Mouse (Mus musculus) layer of hippocampus, postnatal 10 days (tissue): ENCODE data around the gene Chka. TPM values are rescaled to one million over a fixed set of nuclear protein-coding genes. Genes with fewer than 3 reads are reported as not detected.

Source experiments
- DNase-seq, 2 experiments: peaks; one replicate each; pipeline ENCODE4 v3.0.0; 2021; ENCODE audit warnings: low spot score in 2 of 2
- total RNA-seq, 2 experiments: library from RNA; stranded (reverse); gene quantifications; 2 replicates each; pipeline ENCODE4 v1.2.3; 2021

Chka gene
- total RNA-seq, 2 experiments from 2014 or later, result 98.1 to 104 TPM

GRCm38 (mm10) chr19:3912337-3913204 lies 61.0 kb downstream of the Chka start, which contains the start of gene Ndufs8:
TSS of gene Ndufs8 (minus strand) at chr19:3912774.
- peak; percentile 82 to 89 for DNase-seq

GRCm38 (mm10) chr19:3913692-3914091 lies 62.1 kb downstream of the Chka start:
- DNase-seq, result no peak

DNA sequence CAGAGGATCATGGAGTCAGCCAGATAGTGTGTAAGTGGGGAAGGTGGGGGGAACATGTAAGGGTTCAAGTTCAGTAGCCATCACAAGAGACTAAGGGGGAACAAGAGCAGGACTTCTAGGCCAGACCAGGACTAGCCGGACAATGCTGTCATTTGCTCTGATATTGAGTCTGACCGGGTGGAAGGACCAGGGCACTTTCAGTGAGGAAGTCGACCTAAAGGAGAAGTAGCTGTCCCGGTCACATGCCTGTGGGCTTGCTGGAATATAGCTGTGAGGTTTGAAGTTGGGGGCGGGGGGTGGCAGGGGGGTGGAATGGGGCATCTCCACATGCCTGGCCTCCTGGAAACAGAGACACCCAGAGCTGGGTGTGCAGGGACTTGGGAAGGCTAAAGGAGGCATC lies 63.0 kb downstream of the Chka start:
- DNase-seq, result no peak

DNA sequence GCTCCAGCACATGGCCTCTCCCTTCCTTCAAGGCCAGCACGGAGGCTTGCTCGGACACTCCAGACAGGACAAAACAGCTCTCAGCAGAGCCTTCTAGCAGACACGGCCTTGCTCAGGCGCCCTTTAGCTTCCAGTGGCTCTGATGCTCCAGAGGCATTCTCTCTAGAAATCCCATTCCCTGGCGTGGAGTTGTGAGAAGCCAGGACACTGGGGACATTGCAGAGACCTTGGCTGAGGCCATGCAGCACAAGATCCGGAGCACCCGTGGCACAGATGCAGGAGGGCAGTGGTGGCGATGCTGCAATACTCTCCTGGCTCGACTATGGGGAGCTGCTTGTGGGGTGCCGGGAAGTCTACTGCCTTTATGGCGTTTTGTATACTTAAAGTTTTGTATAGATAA lies 65.2 kb downstream of the Chka start:
- no peak for DNase-seq

DNA sequence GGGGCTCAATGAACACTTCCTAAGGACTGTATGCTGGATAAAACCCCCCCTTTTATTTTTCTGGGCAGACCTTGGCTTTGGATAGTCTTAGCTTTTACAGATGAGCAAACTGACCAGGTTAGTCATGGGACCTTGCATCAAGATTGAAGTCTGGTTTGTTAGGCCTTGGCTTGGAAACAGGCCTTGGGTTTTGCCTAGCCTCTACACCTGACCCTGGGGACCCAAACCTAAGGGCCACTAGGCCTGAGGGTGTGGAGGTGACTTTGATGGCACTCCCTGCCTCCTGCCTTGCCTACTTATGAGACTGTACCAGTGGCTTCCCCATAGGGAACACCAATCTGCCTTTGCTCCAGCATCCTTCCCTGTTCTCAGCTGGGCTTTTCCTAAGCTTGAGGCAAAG lies 68.4 kb downstream of the Chka start:
- no peak for DNase-seq

DNA sequence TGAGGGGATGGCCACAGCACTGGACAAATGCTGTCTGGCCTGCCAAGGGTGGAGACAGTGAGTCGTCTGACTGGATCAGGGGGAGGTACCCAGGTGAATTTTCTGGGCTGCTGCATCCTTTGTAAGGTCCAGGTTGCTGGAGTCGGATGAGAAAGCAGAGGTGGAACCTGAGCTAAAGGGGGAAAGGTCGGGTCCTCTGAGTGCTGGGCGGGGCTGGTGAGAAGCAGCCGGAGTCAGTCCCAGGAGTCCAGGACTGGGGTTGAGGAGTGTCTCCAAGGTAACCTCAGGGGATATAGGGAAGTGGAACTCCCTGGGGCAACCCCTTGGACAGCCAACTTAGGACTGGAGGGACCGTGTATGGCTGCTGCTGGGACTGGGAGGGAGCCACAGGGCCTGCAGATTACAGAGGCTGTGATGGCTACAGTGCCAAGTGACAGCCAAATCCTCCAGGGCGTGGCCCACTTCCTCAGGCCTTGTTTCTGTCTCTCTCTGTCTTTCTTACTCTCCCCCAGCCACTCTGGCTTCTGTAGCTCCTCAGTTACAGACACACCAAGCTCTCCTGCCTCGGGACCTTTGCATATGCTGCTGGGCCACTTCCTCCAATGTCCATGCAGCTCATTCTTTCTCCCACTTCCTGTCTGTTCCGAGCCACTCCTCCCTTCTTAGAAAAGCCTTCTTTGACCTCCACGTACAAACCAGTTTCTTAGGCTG lies 71.2 kb downstream of the Chka start:
- DNase-seq, result no peak

GRCm38 (mm10) chr19:3923586-3923985 lies 72.0 kb downstream of the Chka start:
- DNase-seq, result no peak

DNA sequence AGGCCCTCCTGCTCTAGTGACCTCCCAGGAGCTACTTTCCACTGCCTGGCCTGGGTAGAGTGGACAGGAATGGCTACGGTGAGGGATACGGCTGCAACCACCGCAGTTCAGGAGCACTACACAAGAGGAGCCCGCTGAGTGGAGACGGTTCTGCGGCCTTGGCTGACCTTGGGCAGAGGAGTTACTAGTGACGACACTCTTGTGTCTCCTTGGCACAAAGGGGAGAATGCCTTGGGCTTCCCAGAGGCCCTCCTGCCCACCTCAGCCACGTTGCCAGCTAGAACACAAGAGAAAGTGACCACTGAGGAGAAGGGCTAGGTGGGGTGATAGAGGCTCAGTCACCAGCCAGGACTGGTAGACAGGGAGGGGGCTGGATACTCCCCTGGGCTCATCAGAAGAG lies 72.6 kb downstream of the Chka start:
- DNase-seq, result no peak

- no peak for DNase-seq
These were observed 73.3 kb downstream of the Chka start for GRCm38 (mm10) chr19:3924868-3925267.

GRCm38 (mm10) chr19:3925859-3926258 lies 74.3 kb downstream of the Chka start:
- DNase-seq, result no peak

DNA sequence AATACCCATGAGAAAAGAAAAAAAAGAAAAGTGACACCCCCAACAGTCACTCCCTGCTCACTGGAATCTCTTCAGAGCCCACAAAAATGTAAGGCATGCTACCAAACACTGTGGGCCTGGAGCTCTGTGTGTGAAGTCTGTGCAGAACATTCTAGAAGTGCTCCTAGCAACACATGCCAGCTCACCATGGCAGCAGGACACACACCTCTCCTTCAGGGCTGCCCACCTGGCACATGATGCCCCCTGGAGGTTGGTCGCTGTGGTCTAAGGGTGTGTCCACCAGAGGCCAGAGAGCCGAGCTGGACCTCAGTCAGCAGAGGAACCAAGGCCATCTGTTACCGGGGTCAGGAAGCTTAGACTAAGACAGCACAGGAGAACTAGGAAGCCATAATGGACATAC lies 74.7 kb downstream of the Chka start:
- DNase-seq, result no peak

DNA sequence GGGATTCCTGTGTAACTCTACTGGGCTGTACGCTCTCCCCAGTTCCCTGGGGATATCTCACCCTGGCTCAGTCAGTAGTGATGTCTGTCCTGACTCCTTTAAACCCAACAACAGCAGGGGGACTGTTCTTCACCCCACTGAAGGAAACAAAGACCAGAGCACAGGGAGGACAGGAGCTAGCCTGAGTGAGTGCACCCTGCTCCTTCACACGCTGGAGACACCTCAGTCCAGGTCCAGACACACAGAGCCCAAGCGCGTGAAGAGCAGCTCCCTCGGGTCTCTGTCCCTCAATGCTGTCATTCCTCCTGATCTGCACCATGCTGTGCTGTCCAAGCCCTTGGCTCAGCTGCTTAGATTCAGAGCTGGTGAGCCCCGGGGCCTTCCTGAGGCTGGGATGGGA lies 75.1 kb downstream of the Chka start:
- no peak for DNase-seq

GRCm38 (mm10) chr19:3927989-3928388 lies 76.4 kb downstream of the Chka start:
- no peak for DNase-seq

- DNase-seq, result no peak
These were observed 77.2 kb downstream of the Chka start for GRCm38 (mm10) chr19:3928779-3929178.

DNA sequence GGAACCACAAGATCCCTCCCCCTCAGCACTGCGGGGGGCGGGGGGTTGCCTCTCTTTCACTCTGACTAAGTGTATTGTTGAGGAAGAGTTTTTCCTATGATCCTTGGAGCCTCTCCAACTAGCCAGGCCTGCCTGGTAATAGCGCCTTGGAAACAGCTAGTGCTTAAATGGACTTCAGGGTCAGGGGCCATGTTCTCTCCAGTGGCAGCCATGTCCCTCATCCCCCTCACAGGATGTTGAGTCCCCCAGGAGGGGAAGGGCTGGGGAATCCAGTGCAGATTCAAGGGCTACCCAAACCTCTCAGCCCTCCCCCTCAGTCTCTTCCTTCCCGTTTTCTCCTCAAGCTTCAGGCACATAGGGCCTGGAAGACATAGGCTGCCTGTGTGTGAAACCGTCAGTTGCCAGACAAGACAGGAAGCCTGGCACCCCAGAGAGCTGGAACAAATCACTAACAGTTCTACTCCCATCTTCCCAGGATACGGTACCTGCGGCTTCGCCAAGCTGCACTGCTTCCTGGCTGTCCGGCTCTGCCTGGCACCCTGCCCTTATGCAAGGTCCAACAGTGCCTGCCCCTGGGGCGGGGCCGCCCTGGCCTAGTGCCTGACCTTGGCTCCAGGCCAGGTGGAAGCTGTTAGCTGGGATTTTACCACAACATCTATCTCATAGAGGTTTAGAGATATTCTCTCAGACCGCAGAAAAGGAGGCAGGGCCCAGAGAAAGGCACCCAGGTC lies 77.8 kb downstream of the Chka start, which contains the start of gene Aldh3b1:
Gene Aldh3b1, minus strand, starts transcription at position 598 of the 731 bp plus-strand sequence.
- peak; percentile 74 to 80 for DNase-seq

DNA sequence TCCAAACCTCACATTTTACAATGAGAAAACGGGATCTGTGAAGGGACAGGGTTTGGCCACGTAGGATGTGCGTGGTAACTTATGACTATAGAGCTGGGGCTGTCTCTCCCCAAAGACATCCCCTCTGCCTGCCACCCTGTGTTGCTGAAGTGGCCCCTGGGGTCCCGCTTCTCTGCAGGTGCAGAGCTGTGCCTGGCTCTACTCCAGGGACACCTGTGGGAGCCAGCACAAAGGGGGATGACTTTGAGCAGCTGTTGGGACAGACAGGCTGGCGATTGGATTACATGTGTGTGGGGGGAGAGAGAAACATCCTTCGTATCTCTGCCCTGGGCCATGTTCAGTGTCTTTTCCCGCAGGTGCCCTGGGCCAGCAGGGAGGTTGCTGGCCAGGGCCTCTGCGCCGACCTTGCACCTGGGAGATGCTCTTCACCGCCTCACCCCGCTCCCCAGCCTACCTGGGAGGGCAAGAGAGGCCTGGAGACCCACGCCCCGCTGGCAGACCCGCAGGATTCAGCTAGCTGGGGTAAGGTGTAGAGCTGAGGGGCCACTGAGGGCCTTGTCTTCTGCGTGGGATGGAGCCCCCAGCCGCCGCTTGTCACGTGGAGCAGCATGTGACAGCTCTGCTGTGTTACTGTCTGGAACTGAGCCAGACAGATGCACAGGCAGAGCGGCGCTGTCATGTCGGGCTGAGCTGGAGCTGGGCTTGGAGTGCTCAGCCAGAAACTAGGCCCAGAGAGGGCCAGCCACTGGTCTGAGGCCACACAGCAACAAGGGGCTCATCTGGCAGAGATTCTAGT lies 78.9 kb downstream of the Chka start:
- no peak for DNase-seq

DNA sequence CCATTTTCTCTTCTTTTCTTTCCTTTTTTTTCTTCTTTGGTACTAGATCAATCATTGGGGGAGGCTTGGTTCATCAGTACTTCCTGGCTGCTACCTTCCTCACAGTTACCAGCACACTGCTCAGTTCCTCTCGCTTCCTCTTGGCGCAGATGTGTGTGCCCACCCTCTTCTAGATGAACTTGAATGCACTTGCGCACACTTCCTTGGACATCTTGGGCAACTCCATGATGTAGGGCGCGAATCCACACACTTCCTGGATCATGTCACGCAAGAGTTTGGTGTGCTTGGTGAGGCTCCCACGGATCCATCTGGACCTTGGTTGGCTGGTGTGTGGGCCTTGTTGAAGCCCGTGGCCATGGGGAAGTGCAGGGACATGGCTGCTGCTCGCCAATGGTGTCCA lies 80.1 kb downstream of the Chka start:
- DNase-seq, result no peak

DNA sequence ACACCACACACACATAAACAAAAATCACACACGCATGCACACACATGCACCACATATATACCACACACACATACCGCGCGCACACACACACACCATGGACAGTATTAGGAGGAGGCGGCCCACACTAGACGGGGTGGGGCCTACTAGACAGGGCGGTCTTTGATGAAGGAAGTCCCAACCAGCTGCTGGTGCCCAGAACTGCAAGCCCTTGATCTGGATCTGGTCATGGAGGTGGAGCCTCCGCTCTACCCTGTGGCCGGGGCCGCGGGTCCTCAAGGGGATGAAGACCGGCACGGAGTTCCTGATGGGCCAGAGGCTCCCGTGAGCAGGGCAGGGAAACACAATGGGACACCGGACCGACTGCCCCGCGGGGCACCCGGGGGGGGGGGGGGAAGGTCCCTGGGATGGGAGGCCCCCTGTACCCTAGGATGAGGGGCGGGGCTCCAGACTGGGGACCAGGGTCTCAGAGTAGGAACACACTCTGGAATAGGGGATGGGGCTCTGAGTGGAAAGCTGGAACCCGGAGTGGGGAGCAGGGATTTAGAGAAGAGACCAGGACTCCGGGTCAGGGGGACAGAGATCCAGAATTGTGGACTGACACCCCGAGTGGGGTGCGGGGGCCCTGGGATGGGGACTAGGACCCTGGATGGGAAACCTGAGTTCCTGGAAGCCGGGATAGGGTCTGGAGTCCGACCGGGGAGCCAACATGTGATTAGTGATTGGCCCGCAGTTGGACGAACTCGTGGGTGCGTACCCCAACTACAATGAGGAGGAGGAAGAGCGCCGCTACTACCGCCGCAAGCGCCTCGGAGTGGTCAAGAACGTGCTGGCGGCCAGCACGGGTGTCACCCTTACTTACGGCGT lies 83.7 kb downstream of the Chka start, which contains the start of gene Unc93b1:
Gene Unc93b1, plus strand, starts transcription at position 155 of the 864 bp plus-strand sequence.
- DNase-seq, result peak in 1 of 2 experiments; percentile 44
